Mouse (Mus musculus) kidney, adult 2 months (tissue): Measurements from ENCODE around the gene Syne4.

Experiments used
- CTCF ChIP-seq: fragments of 200-500 bp; conservative IDR thresholded peaks from 2 replicates; pipeline ENCODE4 v1.5.1; 2011; ENCODE audit warnings: low read depth, mild to moderate bottlenecking, control low read depth, low read length, moderate library complexity, mixed read lengths; ENCODE audit not compliant: insufficient read depth, insufficient read length
- POLR2A ChIP-seq: fragments of 200-500 bp; IDR thresholded peaks from one replicate; pipeline ENCODE4 v1.6.1; 2011; ENCODE audit warnings: low read depth, low read length, control low read depth

- TF ChIP-seq CTCF: no peak
- no peak for TF ChIP-seq POLR2A
Measured at GRCm38 (mm10) chr7:30354059-30354458, 39.5 kb downstream of the Syne4 start.
